Mouse (Mus musculus) ES-Bruce4 (cell line): ENCODE data around the gene Parva.

Experiments used
- CTCF ChIP-seq: IDR thresholded peaks from one replicate; pipeline ENCODE4 v1.8.1; 2011; ENCODE audit warnings: low read depth, low read length
- EP300 ChIP-seq: IDR thresholded peaks from 2 replicates; pipeline ENCODE4 v1.6.1; 2011; ENCODE audit warnings: low read depth, low read length; ENCODE audit not compliant: insufficient read depth
- POLR2A ChIP-seq: IDR thresholded peaks from one replicate; pipeline ENCODE4 v1.8.1; 2011; ENCODE audit warnings: low read length; ENCODE audit not compliant: insufficient read depth

DNA sequence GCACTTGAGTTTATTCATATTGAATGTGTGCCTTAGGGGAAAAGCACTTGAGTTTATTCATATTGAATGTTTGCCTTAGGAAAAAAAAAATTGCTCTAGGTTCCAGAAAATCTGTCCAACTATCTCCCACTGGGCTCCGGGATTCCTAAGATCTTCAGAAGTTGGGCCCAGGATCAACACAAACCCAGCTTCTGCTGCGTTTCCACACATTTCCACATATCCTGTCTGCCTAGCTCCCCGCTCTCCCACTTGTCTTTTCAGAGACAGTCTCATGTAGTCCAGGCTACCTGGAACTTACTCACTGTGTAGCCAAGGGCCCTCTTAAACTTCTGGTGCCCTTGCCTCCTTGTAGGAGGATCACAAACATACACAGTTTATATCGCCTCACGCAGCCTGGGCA is 175.7 kb downstream of the Parva start:
- no peak for TF ChIP-seq CTCF
- TF ChIP-seq POLR2A, result no peak
- no peak for TF ChIP-seq EP300
